ENCODE assay signal across 8 mouse cellular contexts in the genomic region with DNA sequence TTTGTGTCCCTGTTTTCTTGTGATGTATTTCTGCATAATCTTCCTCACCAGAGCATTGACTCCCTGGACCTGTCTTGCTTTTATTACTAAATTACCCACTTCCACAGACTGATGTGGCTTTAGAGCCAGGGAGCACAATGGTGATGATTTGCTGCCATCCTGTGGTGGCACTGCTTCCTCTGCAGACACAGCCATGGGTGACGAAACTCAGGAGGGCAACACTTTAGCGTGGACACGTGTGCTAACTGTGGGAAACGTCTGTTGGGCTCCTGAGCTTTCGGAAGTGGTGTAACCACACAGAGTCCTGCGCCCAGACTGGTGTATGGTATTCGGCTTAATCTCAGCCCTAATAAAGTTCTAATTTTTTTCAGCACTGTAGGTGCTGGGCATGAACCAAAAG.
DNase-seq lines count a peak whose midpoint lies in the region; ATAC-seq and TF ChIP-seq lines count a peak whose summit lies in the region.

No protein-coding gene starts in this region.

- no peak for TF ChIP-seq POLR2A in thymus, adult 2 months (IDR thresholded peaks at IDR 0.05; ENCODE audit: control insufficient read depth, extremely low read depth, insufficient read depth, low read length, poor library complexity)

- no peaks in the 10 kb centered on the region for H3K9me3 ChIP-seq in liver, embryonic 11.5 days (ENCODE audit: control insufficient read depth, low read length)
- no peaks in the 10 kb centered on the region for H3K9me3 ChIP-seq in midbrain, postnatal 0 days (ENCODE audit: low read length)

- H3K27me3 ChIP-seq in liver, embryonic 11.5 days (replicated peaks; ENCODE audit: control insufficient read depth, insufficient read depth, low read length): peaks cover under 1% of the 10 kb centered on the region; the same call in 1 of the 2 replicates
- no peaks in the 10 kb centered on the region for H3K27me3 ChIP-seq in midbrain, postnatal 0 days (ENCODE audit: insufficient read depth, low read length)
- H3K27me3 ChIP-seq in thymus, adult 2 months (ENCODE audit: control insufficient read depth, insufficient read depth, low read length): no peaks in the 10 kb centered on the region

- peaks cover 4% of the 10 kb centered on the region; the same call in 1 of the 2 replicates for H3K4me1 ChIP-seq in liver, embryonic 11.5 days (replicated peaks; ENCODE audit: control insufficient read depth, insufficient read depth, low read length)
- H3K4me1 ChIP-seq in midbrain, postnatal 0 days (ENCODE audit: insufficient read depth, low read length): peaks cover 2% of the 10 kb centered on the region; the same call in 1 of the 2 replicates
- H3K4me1 ChIP-seq in thymus, adult 2 months (replicated peaks; ENCODE audit: control insufficient read depth, insufficient read depth, low read length): peaks cover 5% of the 10 kb centered on the region; the same call in 1 of the 2 replicates

- peak; percentile 94 for TF ChIP-seq CTCF in midbrain, postnatal 0 days (IDR thresholded peaks at IDR 0.05)
- peak; percentile 76; the same call in 1 of the 2 replicates for TF ChIP-seq CTCF in thymus, adult 2 months (IDR thresholded peaks at IDR 0.05; ENCODE audit: borderline replicate concordance, control insufficient read depth, extremely low read depth, insufficient read depth, low read length, poor library complexity)

- H3K9ac ChIP-seq in liver, embryonic 11.5 days (ENCODE audit: low read depth, low read length): no peak overlapping the region
- H3K9ac ChIP-seq in midbrain, postnatal 0 days (replicated peaks; ENCODE audit: low read length, poor library complexity, severe bottlenecking): no peak overlapping the region

- no peak overlapping the region for H3K27ac ChIP-seq in liver, embryonic 11.5 days (ENCODE audit: low read depth, low read length)
- no peak overlapping the region for H3K27ac ChIP-seq in midbrain, postnatal 0 days (ENCODE audit: low read depth, low read length)
- no peak overlapping the region for H3K27ac ChIP-seq in thymus, adult 2 months (ENCODE audit: control insufficient read depth, insufficient read depth, low read length)

- no peak for ATAC-seq in cerebellum, adult (ENCODE audit: insufficient number of reproducible peaks, low FRiP score, low TSS enrichment)
- ATAC-seq in liver, embryonic 11.5 days (replicated peaks; ENCODE audit: low FRiP score): no peak
- peak; percentile 25 for ATAC-seq in midbrain, postnatal 0 days (ENCODE audit: low FRiP score)

- H3K4me2 ChIP-seq in liver, embryonic 11.5 days: no peak overlapping the region
- no peak overlapping the region for H3K4me2 ChIP-seq in midbrain, postnatal 0 days (ENCODE audit: low read depth, low read length, poor library complexity, severe bottlenecking)

- no peak overlapping the region for H3K4me3 ChIP-seq in liver, embryonic 11.5 days (ENCODE audit: low read depth, low read length)
- no peak overlapping the region for H3K4me3 ChIP-seq in midbrain, postnatal 0 days (ENCODE audit: low read depth, low read length)
- H3K4me3 ChIP-seq in thymus, adult 2 months (ENCODE audit: control insufficient read depth, insufficient read depth, low read length): no peak overlapping the region

- peak; percentile 73 to 76 for DNase-seq in cerebellum, postnatal 10 days
- DNase-seq in liver: peak; percentile 27
- no peak for DNase-seq in liver, embryonic 11.5 days (ENCODE audit: low spot score)
- peak; percentile 53 for DNase-seq in embryo, embryonic 11 days
- DNase-seq in kidney, postnatal 36 days: peak; percentile 9 to 68
- DNase-seq in midbrain, postnatal 0 days (ENCODE audit: low spot score): peak; percentile 82
- peak; percentile 69 for DNase-seq in thymus, adult 2 months

- no peaks in the 10 kb centered on the region for H3K36me3 ChIP-seq in liver, embryonic 11.5 days (ENCODE audit: control insufficient read depth, insufficient read depth, low read length)
- H3K36me3 ChIP-seq in midbrain, postnatal 0 days (ENCODE audit: insufficient read depth, low read length): no peaks in the 10 kb centered on the region
- no peaks in the 10 kb centered on the region for H3K36me3 ChIP-seq in thymus, adult 2 months (ENCODE audit: control insufficient read depth, insufficient read depth, low read length)

- 40% methylated on average over 7 of the region's 7 CpGs for WGBS in liver, embryonic 11.5 days
- 51% methylated on average over 7 of the region's 7 CpGs for WGBS in midbrain, postnatal 0 days
- WGBS in thymus, adult 2 months: 4% methylated on average over 7 of the region's 7 CpGs
